Mouse (Mus musculus) layer of hippocampus, postnatal 14 days (tissue): ENCODE results near the gene Olfr429. TPM values are rescaled to one million over a fixed set of nuclear protein-coding genes. Genes with fewer than 3 reads are reported as not detected.

ENCODE experiments used
- total RNA-seq, 2 experiments: library from RNA; stranded (reverse); gene quantifications; 2 replicates each; pipeline ENCODE4 v1.2.3; 2021

Gene Olfr429
- total RNA-seq, 2 experiments from 2014 or later = not detected

Other genes starting within 250 kb of the Olfr429 start
- gene Ifi211, start 171.3 kb upstream of the Olfr429 start, total RNA-seq = not detected
- 10 to 100 TPM; 21.9 TPM for gene Mndal, start 141.8 kb upstream of the Olfr429 start, total RNA-seq
- gene Ifi203, start 141.7 kb upstream of the Olfr429 start, total RNA-seq = 10 to 100 TPM; 10.2 to 11.9 TPM
- gene Ifi202b, start 101.6 kb upstream of the Olfr429 start, total RNA-seq = not detected
- gene Ifi205, start 52.5 kb upstream of the Olfr429 start, total RNA-seq = under 1 TPM; 0.35 to 0.43 TPM
- gene Olfr433, start 43.6 kb upstream of the Olfr429 start, total RNA-seq = not detected
- gene Olfr432, start 35.1 kb upstream of the Olfr429 start, total RNA-seq = not detected
- gene Olfr430, start 17.7 kb upstream of the Olfr429 start, total RNA-seq = not detected
- gene Olfr427, start 12.6 kb downstream of the Olfr429 start, total RNA-seq = not detected
- not detected for gene Olfr231, start 36.8 kb downstream of the Olfr429 start, total RNA-seq
- not detected for gene Olfr424, start 47.2 kb downstream of the Olfr429 start, total RNA-seq
- gene Olfr420, start 71.3 kb downstream of the Olfr429 start, total RNA-seq = not detected
- under 1 TPM; 0.14 to 0.24 TPM for gene Spta1, start 88.4 kb downstream of the Olfr429 start, total RNA-seq
- not detected for gene Olfr419, start 167.7 kb downstream of the Olfr429 start, total RNA-seq
- gene Mptx1, start 246.2 kb downstream of the Olfr429 start, total RNA-seq = not detected